Mouse (Mus musculus) heart, embryonic 16.5 days (tissue): ENCODE measurements at regions not wholly inside any gene's neighbourhood (a gene's known extent, or its start where the extent isn't known, plus 50 kb on each side); places are given as distances from the start of the nearest gene placed in this dataset.
A peak's percentile ranks its signal among the peaks of the same experiment; 100 is the strongest.

ENCODE experiments used
- ATAC-seq: fragments of 200-750 bp; cut with Nextera tagmentation; replicated peaks from 2 replicates; pipeline ENCODE4 v1.8.0; 2017; ENCODE audit warnings: moderate number of reproducible peaks; ENCODE audit not compliant: insufficient read depth, low FRiP score; ENCODE audit errors: extremely low read depth
- H3K27ac ChIP-seq: fragments of 300-500 bp; sonication (generic); 2 replicates; pipeline ENCODE4 v1.5.1; 2014; ENCODE audit warnings: mild to moderate bottlenecking, low read length, control low read depth, moderate library complexity
- H3K27me3 ChIP-seq: fragments of 300-500 bp; sonication (generic); 2 replicates; pipeline ENCODE4 v1.6.1; 2014; ENCODE audit warnings: low read length, mixed read lengths; ENCODE audit not compliant: control insufficient read depth, insufficient read depth
- H3K36me3 ChIP-seq: fragments of 300-500 bp; sonication (generic); 2 replicates; pipeline ENCODE4 v1.6.1; 2014; ENCODE audit not compliant: control insufficient read depth, insufficient read depth
- H3K4me1 ChIP-seq: fragments of 300-500 bp; sonication (generic); 2 replicates; pipeline ENCODE4 v1.6.1; 2014; ENCODE audit warnings: low read length, mixed read lengths; ENCODE audit not compliant: control insufficient read depth, insufficient read depth
- H3K4me2 ChIP-seq: fragments of 300-500 bp; sonication (generic); 2 replicates; pipeline ENCODE4 v1.6.1; 2014; ENCODE audit warnings: low read depth, mild to moderate bottlenecking, control low read depth, low read length
- H3K4me3 ChIP-seq: fragments of 300-500 bp; sonication (generic); 2 replicates; pipeline ENCODE4 v1.5.1; 2014; ENCODE audit warnings: mild to moderate bottlenecking, control low read depth, low read length
- H3K9ac ChIP-seq: fragments of 300-500 bp; sonication (generic); 2 replicates; pipeline ENCODE4 v1.6.1; 2014; ENCODE audit warnings: low read length, control low read depth
- H3K9me3 ChIP-seq: fragments of 300-500 bp; sonication (generic); replicated peaks from 2 replicates; pipeline ENCODE4 v1.6.1; 2016; ENCODE audit warnings: low read length; ENCODE audit not compliant: control insufficient read depth
- WGBS: fragments of 180-500 bp; shearing (Covaris S2); extraction: QIAGEN DNeasy Blood & Tissue Kit; methylation state at CpG from one replicate; pipeline ENCODE4 v1.1.7; 2014; 5-methylcytosine and 5-hydroxymethylcytosine counted together

DNA sequence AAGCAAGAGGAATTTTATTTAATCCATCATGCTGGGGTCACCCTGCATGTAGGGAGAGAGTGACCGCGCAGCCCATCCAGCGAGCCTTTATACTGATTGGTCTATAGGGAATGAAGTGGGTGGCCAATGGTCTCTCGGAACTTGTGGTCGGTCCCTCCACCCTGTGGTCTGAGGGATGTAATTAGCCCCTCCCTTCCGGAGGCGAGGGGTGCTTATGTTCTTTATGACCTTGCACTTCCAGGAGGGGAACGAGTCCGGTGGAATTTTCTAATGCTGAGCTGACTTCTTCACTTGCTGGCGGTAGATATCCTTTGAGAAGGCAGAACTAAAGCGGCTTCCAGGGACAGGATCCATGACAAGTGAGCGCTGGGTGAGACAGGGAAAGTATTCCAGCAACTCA is 60.8 kb downstream of the H2al2a start:
- no peak overlapping the region for H3K27ac ChIP-seq
- H3K4me1 ChIP-seq, result peaks cover 15% of the 10 kb centered on the region
- ATAC-seq, result no peak
- no peaks in the 10 kb centered on the region for H3K27me3 ChIP-seq
- H3K9ac ChIP-seq, result no peak overlapping the region
- WGBS, result 78% methylated on average over 12 of the region's 12 CpGs
- H3K36me3 ChIP-seq, result no peaks in the 10 kb centered on the region
- H3K9me3 ChIP-seq, result 0 out of 2 replicates have a peak, but pooled peaks cover 4% of the 10 kb centered on the region
- no peak overlapping the region for H3K4me3 ChIP-seq
- no peak overlapping the region for H3K4me2 ChIP-seq

DNA sequence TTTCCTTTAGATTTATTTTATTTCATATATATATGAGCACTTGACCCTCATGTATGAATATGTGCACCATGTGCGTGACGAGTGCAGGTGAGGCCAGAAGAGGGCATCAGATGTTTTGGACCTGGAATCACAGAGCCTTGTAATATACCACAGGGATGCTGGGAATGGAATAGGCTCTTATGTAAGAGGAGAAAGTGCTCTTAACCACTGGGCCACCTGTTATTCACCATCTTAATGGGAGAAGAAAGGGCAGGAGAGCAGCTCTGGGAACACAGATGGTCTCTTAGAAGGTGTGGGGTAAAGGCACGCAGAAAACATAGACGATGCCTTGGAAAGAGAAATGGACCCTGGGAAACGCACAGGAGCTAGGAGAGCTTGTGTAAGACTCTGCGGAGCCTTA is 61.3 kb downstream of the H2al2a start:
- no peak overlapping the region for H3K4me2 ChIP-seq
- no peak for ATAC-seq
- no peaks in the 10 kb centered on the region for H3K36me3 ChIP-seq
- H3K27ac ChIP-seq, result no peak overlapping the region
- H3K4me3 ChIP-seq, result no peak overlapping the region
- no peak overlapping the region for H3K9ac ChIP-seq
- no peaks in the 10 kb centered on the region for H3K27me3 ChIP-seq
- 93% methylated on average over 6 of the region's 6 CpGs for WGBS
- peaks cover 16% of the 10 kb centered on the region for H3K4me1 ChIP-seq
- H3K9me3 ChIP-seq, result 0 out of 2 replicates have a peak, but pooled peaks cover 4% of the 10 kb centered on the region

DNA sequence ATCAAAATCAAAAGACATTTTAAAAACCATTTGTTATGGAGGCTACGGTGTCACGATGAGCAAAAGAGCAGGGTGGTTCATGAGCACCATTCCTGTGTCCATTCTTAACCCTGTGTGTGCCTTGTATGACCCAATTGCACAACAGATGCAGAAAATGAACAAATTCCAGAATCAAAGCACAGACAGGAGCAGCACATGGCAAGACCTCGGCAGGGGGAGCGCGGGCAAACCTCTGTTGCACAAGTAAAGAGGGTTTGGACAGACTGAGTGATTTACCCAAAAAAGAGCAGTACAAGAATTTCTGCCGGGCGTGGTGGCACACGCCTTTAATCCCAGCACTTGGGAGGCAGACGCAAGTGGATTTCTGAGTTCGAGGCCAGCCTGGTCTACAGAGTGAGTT is 62.1 kb downstream of the H2al2a start:
- peaks cover 16% of the 10 kb centered on the region for H3K4me1 ChIP-seq
- WGBS, result 91% methylated on average over 10 of the region's 10 CpGs
- no peak overlapping the region for H3K27ac ChIP-seq
- no peaks in the 10 kb centered on the region for H3K36me3 ChIP-seq
- no peak overlapping the region for H3K4me3 ChIP-seq
- H3K9me3 ChIP-seq, result 0 out of 2 replicates have a peak, but pooled peaks cover 4% of the 10 kb centered on the region
- no peaks in the 10 kb centered on the region for H3K27me3 ChIP-seq
- ATAC-seq, result no peak
- no peak overlapping the region for H3K4me2 ChIP-seq
- H3K9ac ChIP-seq, result no peak overlapping the region

DNA sequence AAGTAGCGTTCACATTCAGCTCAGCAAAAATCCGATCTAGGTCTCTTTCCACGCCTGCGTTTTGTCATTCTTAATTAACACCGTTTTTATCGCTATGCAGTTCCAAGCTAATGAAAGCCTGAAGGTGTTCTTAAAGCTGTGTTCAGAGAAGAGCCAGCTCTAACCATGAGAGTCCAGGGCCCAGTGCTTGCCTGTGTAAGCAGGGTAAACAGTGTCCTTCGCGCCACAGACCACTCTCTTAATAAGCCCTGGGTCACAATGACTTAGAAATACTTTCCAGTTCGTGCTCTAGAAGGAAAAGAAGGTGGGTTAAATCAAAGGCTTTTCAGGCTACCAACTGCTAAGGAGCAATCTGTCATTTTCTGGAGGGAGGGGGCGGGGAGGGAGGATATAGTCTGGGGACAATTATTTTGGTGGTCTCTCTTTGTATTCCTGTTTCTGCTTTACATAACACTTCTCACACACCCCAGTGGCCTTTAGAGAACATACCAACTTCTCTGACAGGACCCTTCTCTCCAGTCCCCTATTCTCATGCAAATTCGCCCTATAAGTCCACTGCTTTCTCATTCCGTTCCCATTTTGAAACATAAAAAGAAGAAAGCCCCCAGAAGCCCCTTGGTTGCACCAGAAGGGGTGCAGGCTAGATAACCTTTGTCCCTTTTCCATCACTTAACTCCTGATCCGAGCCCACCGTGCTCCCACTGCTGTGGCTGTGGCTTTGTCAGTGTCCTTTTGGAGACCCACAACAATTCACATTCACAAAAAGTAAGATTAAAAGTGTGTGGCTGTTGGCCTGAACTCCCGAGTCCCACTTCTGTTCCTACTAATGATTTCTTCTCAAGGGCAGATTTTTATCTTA is 63.6 kb downstream of the H2al2a start:
- H3K36me3 ChIP-seq, result no peaks in the 10 kb centered on the region
- peak overlapping the region; percentile 27 for H3K4me3 ChIP-seq
- WGBS, result 38% methylated on average over 15 of the region's 15 CpGs
- peaks cover 12% of the 10 kb centered on the region for H3K4me1 ChIP-seq
- H3K9ac ChIP-seq, result peak overlapping the region; percentile 37; the same call in 1 of the 2 replicates
- no peaks in the 10 kb centered on the region for H3K27me3 ChIP-seq
- H3K27ac ChIP-seq, result peak overlapping the region; percentile 79
- H3K4me2 ChIP-seq, result peak overlapping the region; percentile 59
- 0 out of 2 replicates have a peak, but pooled peaks cover 4% of the 10 kb centered on the region for H3K9me3 ChIP-seq
- peak; percentile 43; the same call in 1 of the 2 replicates for ATAC-seq

DNA sequence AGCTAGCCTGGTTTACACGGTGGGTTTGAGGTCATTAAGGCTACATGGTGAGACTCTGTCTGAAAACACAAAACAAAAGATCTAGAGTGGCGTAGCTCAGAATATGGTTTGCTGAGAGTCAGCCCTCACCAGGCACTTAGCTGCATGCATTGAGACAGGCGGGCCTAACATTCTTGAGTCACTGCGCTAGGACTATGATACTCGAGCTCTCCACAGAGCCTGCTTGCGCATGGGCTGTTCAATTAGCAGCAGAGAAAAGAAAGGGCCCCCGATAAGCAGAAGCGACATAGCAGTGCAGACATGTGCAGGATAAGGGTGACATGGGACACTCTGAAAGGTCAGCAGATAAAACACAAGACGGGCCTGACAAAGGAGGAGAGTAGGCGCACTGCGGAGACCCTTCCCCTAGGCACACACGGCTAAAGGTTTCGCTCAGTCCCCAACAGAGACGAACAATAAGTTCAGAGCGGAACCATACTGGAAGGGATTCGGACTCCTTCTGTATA is 64.3 kb downstream of the H2al2a start:
- H3K4me2 ChIP-seq, result peak overlapping the region; percentile 59
- no peaks in the 10 kb centered on the region for H3K27me3 ChIP-seq
- H3K9ac ChIP-seq, result peak overlapping the region; percentile 37; the same call in 1 of the 2 replicates
- peak overlapping the region; percentile 27 for H3K4me3 ChIP-seq
- ATAC-seq, result peak; percentile 83
- 0 out of 2 replicates have a peak, but pooled peaks cover 4% of the 10 kb centered on the region for H3K9me3 ChIP-seq
- H3K27ac ChIP-seq, result peak overlapping the region; percentile 79
- WGBS, result 30% methylated on average over 16 of the region's 16 CpGs
- peaks cover 12% of the 10 kb centered on the region for H3K4me1 ChIP-seq
- no peaks in the 10 kb centered on the region for H3K36me3 ChIP-seq

DNA sequence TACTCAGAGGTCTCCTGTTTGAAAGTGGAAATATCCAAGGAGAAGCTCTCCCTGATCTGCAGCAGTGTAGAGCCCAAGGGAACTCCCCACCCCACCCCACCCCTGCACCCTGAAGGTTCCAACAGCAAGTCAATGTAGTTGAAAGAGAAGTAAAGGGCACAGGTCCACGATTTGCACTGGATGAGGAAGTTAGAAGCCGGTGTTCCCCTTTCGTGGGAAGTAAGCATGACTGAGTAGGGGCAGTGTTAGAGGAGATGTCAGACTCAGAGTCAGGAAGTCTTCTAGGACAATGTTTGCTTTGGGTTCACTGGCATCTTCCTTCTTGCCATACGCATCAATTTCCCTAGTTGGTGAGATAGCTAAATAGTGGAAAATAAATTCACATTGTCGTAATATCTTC is 64.9 kb downstream of the H2al2a start:
- Histone ChIP-seq H3K9me3 (0 out of 2 replicates have a peak, but pooled peaks cover 4% of the 10 kb centered on the region), H3K27ac (peak overlapping the region; percentile 79; the same call in 1 of the 2 replicates), H3K4me1 (peaks cover 12% of the 10 kb centered on the region), H3K27me3 (no peaks in the 10 kb centered on the region), H3K4me2 (no peak overlapping the region), H3K9ac (no peak overlapping the region), H3K4me3 (no peak overlapping the region), H3K36me3 (no peaks in the 10 kb centered on the region)
- ATAC-seq, result no peak
- WGBS, result 78% methylated on average over 5 of the region's 5 CpGs

DNA sequence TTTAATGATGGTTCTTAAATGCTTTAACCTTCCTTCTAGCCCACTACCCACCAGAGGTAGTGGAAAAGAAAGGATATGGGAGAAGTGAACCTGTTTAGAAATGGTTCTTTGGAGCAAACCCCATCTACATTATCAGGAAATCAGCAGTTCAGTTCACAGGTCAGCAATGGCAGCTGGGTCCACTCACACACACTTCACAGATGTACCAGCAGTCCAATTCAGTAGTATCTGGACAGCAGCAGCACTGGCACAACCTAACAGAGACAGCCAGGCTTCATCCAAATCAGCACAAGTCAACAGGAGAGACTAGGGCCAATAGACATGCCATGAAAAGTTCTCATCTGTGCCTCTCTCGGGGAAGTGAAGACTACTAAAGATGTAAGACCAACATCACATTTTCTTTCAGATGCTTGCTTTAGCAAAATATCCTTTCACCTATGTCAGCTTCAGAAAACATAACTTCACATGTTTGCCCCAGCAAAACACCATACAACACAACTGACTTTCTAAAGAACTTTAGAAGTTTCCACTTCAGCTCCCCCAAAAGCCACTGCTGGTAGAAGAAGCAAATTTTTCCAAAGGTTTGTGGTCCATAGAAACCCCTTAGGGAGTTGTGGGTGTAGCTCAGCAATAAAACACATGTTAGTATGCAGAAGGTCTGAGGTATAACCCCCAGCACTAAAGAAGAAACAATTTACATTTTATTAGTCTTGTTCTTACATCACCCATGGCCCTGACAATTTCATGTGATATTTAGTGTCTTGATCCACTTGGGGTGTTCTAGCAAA is 77.7 kb downstream of the H2al2a start:
- 71% methylated on average over 1 of the region's 1 CpGs for WGBS
- Histone ChIP-seq H3K27ac (no peak overlapping the region), H3K27me3 (no peaks in the 10 kb centered on the region)

DNA sequence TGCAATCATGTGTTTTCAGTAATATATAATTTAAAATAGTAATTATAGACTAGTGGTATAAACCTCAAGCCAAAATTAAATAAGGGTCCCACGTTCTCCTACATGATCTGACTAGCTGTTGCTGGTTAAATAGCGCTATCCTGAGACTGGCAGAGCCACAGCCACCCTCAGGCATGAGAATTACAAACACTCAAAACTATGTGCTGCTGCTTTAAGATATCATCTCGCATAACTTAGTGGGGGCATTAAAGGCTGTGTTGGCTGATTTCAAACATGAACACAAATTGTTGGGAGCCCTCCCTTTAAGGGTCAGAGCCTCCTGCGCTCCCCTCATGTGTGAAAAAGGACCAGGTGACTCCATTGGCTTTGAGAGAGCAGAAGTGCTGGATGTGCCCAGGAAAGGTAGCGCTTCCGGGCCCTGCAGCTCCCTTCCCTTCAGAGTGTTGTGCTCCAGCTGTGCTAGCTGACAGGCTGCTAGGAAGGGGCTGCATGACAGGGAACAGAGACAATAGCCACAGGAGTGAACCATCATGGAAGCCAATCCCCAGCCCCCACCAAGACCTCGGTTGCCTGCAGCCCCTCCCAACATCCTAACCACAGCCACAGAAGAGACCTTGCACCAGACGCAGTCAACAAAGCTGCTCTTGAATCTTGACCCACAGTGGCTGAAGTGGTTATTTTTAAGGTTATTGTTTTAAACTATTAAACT is 79.4 kb downstream of the H2al2a start:
- peak overlapping the region; percentile 41; the same call in 1 of the 2 replicates for H3K4me2 ChIP-seq
- WGBS, result 15% methylated on average over 8 of the region's 8 CpGs
- ATAC-seq, result 0 out of 2 replicates have a peak, but pooled peaks have one; percentile 14
- H3K9ac ChIP-seq, result no peak overlapping the region
- no peak overlapping the region for H3K27ac ChIP-seq
- no peaks in the 10 kb centered on the region for H3K27me3 ChIP-seq
- H3K36me3 ChIP-seq, result no peaks in the 10 kb centered on the region
- H3K4me1 ChIP-seq, result no peaks in the 10 kb centered on the region
- H3K9me3 ChIP-seq, result no peaks in the 10 kb centered on the region
- H3K4me3 ChIP-seq, result no peak overlapping the region

More for the DNA sequence above, 77.7 kb downstream of the H2al2a start:
- Histone ChIP-seq H3K4me3 (no peak overlapping the region), H3K4me2 (no peak overlapping the region), H3K9me3 (no peaks in the 10 kb centered on the region), H3K9ac (no peak overlapping the region), H3K4me1 (no peaks in the 10 kb centered on the region), H3K36me3 (no peaks in the 10 kb centered on the region)
- no peak for ATAC-seq
